Mouse (Mus musculus) layer of hippocampus, postnatal 25 days (tissue): ENCODE measurements around the gene Camk2g. TPM values are rescaled to one million over a fixed set of nuclear protein-coding genes. Genes with fewer than 3 reads are reported as not detected.

Experiments used
- microRNA-seq, 2 experiments: library from miRNA; unstranded; fragments of <30 nt; microRNA quantifications; one replicate each; pipeline ENCODE4 v1.2.0; 2021
- total RNA-seq, 2 experiments: library from RNA; stranded (reverse); gene quantifications; 2 replicates each; pipeline ENCODE4 v1.2.3; 2021

The Camk2g gene
- total RNA-seq, 2 experiments from 2014 or later: 205 to 212 TPM

Small RNAs within 50 kb of the gene (microRNA-seq; reads per million reads assigned to microRNA genes)
- gene Mir6946: 0.37 to 0.40 reads per million in 2 experiments

Other genes with a start within 250 kb of the Camk2g start
- gene Ppp3cb, start 247.5 kb downstream of the Camk2g start, total RNA-seq: 100 to 1,000 TPM; 319 to 324 TPM
- gene Usp54, start 153.0 kb downstream of the Camk2g start, total RNA-seq: 10 to 100 TPM; 42.6 to 50.8 TPM
- not detected for gene Myoz1, start 137.5 kb downstream of the Camk2g start, total RNA-seq
- under 1 TPM; 0.12 to 0.22 TPM for gene Synpo2l, start 125.7 kb downstream of the Camk2g start, total RNA-seq
- 100 to 1,000 TPM in 1 of 2 experiments, 10 to 100 TPM in 1; 99.6 to 110 TPM for gene Sec24c, start 119.8 kb downstream of the Camk2g start, total RNA-seq
- gene Fut11, start 99.1 kb downstream of the Camk2g start, total RNA-seq: 10 to 100 TPM; 15.6 to 16.0 TPM
- 10 to 100 TPM; 47.3 to 50.3 TPM for gene Chchd1, start 91.1 kb downstream of the Camk2g start, total RNA-seq
- 100 to 1,000 TPM; 151 to 180 TPM for gene Zswim8, start 86.5 kb downstream of the Camk2g start, total RNA-seq
- 10 to 100 TPM; 15.3 to 19.3 TPM for gene Ndst2, start 59.5 kb downstream of the Camk2g start, total RNA-seq
- 1 to 10 TPM; 3.5 to 4.0 TPM for gene Plau, start 42.6 kb upstream of the Camk2g start, total RNA-seq
- gene Vcl, start 135.3 kb upstream of the Camk2g start, total RNA-seq: 10 to 100 TPM; 30.9 to 31.1 TPM